Mouse (Mus musculus) adipocyte (in vitro differentiated cells): ENCODE data around the gene Gm14214.

ENCODE experiments used
- DNase-seq: peaks from one replicate; pipeline ENCODE4 v3.0.0-alpha.2; 2016; ENCODE audit warnings: low spot score

The Gm14214 gene

DNA sequence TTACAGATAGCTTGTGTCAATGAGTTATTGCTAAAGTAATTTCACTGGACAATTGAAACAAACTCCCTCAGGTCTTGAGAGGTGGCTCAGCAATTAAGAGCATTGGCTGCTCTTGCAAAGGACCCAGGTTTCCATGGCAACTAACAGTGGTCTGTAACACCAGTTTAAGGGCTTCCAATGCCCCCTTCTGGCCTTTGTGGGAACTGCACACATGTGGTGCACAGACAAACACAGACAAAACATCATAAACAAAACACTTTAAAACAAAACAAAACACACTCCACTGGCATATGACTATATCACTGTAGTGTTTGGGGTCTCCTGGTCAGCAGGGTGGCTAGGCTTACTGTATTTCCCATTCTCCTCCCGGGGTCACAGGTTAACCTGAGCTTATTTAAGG is 4.2 kb upstream of the Gm14214 start:
- no peak for DNase-seq

DNA sequence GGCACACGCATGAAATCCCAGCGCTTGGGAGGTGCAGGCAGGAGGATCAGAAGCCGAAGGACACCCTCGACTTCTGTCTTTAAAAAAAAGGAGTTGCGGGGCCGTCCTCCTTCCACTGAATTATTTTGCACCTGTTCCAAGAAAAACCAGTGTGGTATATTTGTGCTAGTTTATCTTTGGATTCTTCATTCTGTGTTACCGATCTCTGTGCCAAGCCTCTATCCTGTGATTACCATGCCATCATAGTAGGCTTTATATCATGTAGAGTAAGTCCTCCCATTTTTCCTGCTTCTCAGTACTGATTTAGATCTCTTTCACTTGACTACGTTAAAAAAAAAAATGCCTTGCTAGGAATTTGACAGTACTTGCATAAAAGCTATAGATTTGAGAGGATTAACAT is 1.8 kb upstream of the Gm14214 start:
- DNase-seq: no peak

DNA sequence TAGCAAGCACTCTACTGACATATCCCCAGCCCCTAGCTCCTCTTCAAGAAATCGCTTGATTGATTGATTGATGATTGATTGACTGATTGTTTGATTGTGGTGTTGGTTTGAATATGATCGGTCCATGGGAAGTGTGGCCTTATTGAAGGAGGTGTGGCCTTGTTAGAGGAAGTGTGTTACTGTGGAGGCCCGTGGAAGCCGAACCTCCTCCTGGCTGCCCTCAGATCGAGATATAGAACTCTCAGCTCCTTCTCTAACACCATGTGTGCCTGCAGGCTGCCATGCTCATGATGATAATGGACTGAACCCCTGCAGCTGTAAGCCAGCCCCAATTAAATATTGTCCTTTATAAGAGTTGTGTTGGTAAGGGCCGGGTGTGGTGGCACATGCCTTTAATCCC is 2.8 kb downstream of the Gm14214 start:
- DNase-seq: no peak

DNA sequence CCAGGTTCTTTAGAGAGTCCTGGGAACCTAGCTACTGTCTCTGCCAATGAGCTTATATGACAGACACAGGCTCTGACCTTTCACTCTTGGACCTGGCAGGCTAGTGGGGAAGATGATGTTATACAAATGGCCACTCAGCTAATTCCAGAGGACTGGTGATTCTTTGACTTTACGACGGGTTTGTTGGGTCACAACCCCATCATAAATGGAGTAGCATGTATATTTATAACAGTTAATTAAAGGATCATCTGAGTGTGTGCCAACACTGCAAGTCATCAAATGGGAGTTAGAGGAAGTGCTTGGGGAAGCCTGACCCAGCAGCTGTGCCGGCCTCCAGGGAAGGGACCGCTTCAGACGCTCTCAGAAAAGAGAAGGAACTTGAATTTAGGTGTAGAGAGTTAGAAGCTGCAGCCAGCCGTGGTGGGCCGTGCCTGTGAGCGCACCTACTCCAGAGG is 4.2 kb downstream of the Gm14214 start:
- DNase-seq: no peak

GRCm38 (mm10) chr2:154764828-154765497 is 4.9 kb downstream of the Gm14214 start:
- DNase-seq: no peak

- DNase-seq: no peak
These were observed 6.6 kb downstream of the Gm14214 start for GRCm38 (mm10) chr2:154763226-154763625.

- no peak for DNase-seq
These were observed 11.4 kb downstream of the Gm14214 start for GRCm38 (mm10) chr2:154758454-154758853.

- DNase-seq: no peak
These were observed 12.1 kb downstream of the Gm14214 start for GRCm38 (mm10) chr2:154757691-154758090.

GRCm38 (mm10) chr2:154755791-154756190 is 14.0 kb downstream of the Gm14214 start:
- DNase-seq: no peak

DNA sequence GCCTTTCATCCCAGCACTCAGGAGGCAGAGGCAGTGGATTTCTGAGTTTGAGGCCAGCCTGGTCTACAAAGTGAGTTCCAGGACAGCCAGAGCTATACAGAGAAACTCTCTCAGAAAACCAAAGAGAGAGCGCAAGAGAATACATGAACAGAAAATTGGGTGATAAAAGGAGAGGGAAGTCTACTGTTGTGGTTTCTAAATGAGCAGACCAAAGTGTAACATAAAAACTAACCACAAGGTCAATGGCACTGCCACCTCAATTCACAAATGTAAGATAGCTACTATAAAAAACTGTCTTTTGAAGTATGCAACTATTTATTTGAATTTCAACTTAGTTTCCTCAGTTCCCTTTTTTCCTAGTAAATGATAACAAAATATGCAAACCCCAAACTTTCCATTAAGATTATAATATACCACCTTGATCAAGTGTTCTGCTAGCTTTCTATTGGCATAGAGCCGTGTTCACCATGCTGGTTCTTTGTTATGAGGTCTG is 15.7 kb downstream of the Gm14214 start:
- DNase-seq: no peak

GRCm38 (mm10) chr2:154751924-154752323 is 17.9 kb downstream of the Gm14214 start:
- DNase-seq: no peak

DNA sequence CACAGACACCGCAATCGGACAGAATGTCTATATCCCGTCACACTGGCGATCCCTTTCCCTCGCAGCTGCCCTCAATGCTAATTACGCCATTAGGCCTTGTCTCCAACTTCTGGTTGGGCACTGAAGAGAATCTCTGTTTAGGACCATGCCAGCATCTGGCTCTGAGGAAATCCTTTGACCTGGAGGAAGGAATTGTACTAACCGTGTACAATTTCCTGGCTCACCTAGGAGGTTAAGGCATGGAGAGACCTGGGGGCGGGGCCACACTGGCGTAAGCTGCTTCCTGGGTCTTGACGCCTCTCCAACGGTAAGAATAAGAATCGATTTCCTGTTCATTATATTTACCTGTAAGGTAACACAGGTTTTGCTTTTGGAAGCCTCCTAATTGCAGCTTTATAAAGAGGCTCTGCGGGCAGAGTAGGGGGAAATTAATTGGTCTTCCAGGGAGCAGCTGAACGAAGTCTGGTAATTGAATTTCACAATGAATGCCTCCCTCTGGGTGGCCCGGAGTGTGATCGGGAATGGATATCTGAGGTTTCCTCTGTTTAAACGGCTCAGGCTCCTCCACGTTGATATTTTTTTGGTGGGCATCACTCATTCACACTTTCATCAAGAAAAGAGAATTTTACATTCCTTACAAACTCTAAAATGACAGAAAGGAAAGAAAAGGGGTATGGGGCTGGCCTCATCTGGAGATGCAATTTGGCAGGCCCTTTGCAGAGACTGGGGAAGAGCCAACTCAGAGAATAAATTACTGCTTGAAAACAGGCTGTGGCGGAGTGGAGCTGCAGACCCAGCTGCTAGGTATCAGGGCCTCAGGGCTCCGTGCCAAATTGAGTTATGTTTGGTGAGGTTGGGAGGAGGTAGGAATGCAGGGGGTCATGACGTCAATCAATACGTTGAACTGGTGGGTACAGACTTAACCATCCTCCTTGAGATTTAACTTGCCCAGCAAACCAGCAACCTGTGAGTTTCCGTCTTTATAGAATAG is 20.5 kb downstream of the Gm14214 start:
- no peak for DNase-seq

DNA sequence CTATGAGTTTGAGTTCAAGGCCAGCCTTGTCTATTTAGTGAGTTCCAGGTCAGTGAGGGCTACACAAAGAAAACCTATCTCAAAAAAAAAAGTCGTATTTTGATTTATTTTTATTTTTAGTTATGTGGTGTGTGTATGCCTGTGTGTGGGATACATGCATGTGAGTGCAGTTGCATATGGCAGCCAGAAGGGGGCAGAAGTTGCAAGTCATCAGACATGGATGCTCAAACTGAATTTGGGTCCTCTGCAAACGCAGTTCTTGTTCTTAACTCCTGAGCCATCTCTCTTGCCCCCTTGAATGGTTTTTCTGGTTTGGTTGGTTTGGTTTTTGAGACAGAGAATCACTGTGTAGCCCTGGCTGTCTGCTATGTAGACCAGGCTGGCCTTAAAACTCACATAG is 21.4 kb downstream of the Gm14214 start:
- DNase-seq: no peak

- no peak for DNase-seq
These were observed 25.9 kb downstream of the Gm14214 start for GRCm38 (mm10) chr2:154743915-154744314.

DNA sequence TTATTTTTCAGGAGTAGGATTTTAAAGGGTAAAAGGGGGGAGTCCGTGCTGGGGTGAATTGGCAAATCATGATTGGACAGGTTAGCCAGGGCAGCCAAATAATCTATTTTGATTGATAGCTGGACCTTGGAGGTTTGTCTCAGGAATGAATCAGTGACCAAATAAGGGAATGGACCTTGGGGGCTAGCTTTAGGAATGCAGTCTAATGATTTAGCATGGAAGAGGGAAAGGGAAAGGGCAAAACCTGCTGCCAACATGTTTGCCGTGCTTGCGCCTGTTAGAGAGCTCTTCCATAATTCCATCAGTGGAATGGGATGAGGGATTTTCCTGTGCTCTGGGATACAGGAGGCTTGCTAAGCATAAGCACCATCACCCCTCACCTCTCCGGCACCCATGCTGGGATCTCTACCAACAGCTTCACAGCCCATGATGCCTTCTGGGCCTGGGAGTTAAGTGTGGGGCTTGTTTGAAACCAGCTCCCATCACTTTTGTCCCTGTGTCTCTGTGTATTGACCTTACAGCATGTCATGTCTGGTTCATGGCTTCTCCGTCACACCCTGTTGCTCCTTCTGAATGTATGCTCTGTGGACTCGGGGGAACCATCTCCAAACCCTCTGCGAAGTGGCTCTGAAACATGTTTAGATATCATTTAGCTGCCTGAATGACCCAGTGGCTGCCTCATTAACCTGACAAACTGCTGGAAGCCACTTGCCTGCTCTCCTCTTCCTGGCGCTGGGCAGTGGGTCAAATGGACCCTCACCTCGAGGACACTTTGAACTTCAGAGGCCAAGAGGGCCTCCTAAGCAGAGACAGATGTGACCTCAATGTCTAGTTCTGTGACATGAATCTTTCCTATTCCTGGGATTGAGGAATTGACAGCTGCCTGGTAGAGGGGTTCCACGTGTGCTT is 26.7 kb downstream of the Gm14214 start:
- no peak for DNase-seq

GRCm38 (mm10) chr2:154738621-154739020 is 31.2 kb downstream of the Gm14214 start:
- peak; percentile 70 for DNase-seq

DNA sequence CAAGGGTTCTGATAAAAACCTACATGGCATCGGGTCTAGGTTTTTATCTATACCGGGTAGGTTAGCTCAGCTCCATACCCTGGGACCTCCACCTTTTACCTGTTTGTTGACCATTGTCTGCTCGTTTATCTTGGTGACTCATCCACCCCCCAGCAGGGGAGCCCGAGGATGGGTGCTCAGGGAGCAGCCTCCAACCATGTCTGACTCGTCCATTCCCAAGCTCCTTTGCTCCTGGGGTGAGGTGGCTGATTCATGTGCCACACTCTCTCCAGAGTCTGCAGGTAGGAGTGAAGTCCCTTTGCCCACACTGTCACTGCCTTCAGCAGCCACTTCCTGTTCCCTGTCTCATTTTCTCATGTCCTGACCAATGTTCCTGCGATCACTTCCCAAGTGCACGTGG is 33.8 kb downstream of the Gm14214 start:
- no peak for DNase-seq

DNA sequence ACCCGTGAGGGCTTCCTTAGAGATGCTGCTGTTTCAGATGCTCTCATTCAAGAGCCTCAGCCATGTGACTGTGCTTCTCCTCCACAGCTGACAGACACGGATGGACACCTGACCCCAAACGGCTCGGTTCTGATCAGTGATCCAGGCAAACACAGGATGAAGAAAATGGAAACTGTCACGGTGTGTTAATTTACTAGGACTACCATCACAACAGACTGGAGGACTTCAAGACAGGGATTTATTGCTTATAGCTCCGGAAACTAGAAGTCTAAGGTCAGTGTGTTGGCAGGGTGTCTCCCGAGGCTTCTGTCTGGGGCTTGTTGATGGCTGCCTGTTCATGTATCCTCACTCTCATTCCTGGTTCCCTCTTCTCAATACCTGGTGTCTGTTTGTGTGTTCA is 34.4 kb downstream of the Gm14214 start:
- no peak for DNase-seq

GRCm38 (mm10) chr2:154734977-154735376 is 34.9 kb downstream of the Gm14214 start:
- no peak for DNase-seq

- no peak for DNase-seq
These were observed 37.2 kb downstream of the Gm14214 start for GRCm38 (mm10) chr2:154732503-154733141.

DNA sequence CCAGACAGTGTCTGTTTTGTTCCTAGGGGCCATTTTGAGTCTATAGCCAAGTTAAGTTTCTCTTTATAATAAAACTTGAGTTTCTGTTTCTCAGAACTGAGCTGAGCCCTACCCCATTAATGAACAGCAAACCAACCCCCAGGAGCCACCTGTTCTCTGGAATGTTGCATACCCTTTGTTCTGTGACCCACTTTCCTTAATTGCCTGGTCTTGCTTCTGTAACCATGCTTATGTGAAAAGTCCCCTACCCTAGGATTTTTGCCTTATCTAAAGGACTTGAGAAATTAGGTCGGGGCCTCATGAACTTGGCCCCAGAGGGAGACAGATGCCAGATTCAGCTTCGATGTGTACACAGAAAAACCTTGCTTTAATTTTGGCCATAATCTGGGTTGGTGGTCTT is 37.9 kb downstream of the Gm14214 start:
- no peak for DNase-seq
